Mouse (Mus musculus) mouse embryonic stem cell (cell line): ENCODE data around the gene 2010111I01Rik.

Source experiments
- in situ Hi-C, 2 experiments: fragments of 300-500 bp; cut with MboI; formaldehyde crosslinking; loops; 1 replicate in 1 of 2; 3 replicates in 1 of 2; pipeline ENCODE4 v1.14.3; 2019 to 2020; ENCODE audit warnings: low sequenced_read_pairs in 2 of 2, low pct_unique_long_range_greater_than_20kb in 1 of 2, mixed read lengths in 1 of 2; ENCODE audit not compliant: unreplicated experiment in 1 of 2

The 2010111I01Rik gene

DNA sequence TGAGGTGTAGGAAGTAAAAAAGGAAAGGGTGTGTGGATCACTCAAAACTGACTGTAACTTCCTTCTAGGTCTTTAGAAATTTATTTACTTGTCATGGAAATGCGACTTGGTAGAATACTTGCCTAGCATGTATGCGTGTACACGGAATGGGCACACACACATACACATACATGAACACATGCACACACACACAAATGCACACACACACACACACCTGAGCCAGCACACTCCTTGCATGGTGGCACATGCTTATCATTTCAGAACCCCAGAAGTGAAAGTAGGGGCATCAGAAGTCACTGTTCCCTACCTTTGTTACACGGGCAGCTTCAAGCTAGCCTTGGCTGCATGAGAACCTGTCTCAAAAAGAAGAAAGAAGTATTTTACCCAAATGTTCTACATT, 311.7 kb downstream of the 2010111I01Rik start:
- in situ Hi-C loops: no loop called here

DNA sequence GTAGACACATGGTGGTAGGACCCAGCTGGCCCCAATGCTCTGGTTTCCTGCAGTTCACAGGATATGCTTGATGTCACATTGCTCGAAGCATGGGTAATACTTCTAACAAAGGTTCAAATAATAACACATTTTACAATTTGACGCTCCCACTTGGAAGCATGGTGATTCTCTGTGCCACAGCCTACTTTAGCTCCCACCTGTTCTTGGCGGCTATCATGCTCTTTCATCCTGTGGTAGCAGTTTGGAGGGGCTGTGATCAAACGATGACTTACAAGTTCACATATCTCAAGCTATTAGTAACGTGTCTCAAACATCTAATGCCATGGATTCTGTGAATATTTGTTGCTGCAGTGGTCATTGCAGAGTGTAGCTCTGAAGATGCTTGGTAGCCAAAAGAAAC, 312.6 kb downstream of the 2010111I01Rik start:
- in situ Hi-C loops: no loop called here

DNA sequence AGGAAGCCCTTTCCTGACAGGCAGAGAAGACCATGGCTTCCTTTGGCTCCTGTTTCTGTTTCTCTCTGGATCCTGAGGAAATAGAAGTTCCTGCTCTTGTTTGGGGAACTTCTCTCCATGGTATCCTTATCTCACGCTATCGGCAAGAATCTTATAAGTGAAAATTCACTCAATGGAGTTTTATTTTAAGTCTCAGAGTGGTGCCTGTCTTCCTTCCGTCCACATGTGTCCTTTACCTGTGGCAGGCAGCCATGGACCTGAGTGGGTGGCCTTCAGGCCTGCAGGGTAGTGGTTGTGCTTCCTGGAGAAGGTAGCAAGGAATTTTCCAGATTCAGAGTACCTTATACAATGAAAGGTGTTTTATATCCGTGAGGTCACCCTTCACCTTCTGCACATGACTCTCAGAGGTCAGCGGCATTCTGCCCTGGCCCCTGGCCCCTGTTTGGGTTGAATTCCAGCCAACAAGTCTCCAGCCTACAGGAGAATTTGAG, 313.5 kb downstream of the 2010111I01Rik start:
- in situ Hi-C loops: no loop called here

DNA sequence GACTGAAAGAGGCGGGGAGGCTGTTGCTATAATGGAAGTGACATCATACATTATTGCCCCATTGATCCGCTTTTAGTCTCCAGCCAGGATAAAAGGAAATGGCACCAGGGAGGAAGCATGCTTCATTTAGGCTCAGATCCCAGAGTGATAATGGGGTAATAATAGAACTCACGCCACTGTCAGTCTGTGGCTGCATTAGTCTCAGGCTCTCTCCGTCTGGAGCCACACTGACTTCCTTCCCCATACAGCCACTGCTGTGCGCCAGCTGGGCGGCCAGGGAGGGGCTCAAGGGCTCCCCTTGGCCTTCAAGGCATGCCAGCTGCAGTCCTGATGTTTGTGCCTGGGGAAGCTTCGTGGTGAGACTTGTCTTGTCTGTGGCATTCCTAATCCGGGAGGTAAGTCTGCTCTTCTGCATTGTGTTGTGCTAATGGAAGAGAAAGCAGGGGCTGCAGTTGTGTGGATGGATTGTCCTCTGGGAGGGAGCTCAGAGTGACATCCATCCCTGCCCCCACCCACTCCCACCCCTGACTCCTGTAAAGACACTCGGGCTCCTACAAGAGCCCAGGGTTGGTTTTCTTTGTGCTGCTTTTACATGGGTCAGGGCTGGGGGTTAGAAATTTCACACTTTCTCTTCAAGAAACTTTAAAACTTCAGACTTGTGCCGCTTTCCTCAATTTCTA, 314.2 kb downstream of the 2010111I01Rik start:
- in situ Hi-C loops: no loop called here

DNA sequence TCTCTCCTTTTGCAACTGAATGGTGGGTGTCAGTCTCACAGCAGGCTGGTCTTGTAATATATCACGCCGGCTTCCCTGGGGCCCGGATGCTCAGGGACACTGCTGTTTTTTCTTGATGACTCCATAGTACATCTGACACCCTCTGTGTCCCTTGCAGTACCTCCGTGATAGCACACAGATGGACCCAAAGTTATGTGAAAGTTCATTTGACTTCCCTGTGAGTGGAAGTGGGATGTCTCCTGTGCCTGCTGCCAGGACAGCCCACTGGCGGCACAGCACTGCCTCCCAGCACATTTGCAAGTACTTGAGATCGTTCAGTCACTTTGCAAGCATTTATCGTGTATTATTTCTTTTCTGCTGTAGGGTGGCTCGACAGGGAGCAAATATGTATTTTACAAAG, 315.1 kb downstream of the 2010111I01Rik start:
- in situ Hi-C loops: no loop called here

DNA sequence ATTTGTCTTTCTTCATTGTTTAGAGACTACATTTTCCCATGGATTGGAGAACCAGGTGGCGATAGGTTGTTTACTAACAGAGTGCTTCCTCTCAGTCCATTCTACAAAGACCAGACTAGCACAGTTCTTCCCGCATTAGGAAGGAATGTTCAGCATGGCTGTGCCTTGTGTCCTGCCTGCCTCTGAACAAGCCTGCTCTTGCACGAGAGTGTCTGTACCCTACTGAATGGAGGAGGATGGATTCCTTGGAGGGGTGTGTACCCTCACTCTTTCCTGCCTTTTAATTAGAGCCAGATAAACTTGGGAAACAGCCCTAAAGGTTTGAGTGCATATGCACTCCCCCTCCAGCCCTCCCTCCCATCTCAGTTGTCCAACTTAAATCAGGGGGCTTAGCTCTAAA, 315.7 kb downstream of the 2010111I01Rik start:
- in situ Hi-C loops: no loop called here

DNA sequence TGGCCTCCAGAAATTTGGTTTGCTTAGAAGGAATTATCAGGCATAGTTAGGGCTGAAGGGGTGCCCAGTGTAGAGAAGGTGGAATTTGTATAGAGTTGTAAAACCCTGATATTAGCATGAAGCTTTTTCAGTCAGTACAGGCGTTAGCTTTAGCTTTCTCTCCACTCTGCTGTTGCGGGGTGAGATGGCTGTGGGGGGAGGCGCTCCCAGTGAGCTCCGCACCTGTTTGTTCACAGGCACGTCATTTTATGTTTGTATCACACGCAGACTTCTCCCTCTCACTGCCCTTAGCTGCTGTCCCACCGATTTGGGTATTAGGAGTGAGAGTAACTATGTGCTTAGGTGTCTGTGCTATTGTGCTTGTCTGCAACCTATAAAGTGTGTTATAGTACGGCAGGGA, 316.5 kb downstream of the 2010111I01Rik start:
- in situ Hi-C loops: no loop called here

DNA sequence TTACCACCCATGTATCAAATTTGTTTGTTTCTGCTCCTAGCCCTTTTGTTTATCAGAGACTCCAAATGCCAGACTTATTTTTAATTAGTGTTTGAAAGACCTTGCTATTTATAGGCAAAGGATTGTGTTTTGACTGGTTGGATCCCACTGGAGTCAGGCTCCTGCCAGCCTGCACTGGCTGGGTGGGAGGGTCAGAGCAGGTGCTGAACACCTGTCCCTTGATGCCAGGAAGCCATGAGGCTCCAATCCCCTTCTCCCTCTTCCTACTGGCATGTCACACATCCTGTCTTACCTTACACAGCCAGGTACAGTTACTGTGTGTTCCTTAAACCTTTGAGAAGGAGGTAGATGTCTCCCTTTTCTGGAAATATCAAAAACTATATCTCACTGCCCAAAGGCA, 318.5 kb downstream of the 2010111I01Rik start:
- in situ Hi-C loops: no loop called here

DNA sequence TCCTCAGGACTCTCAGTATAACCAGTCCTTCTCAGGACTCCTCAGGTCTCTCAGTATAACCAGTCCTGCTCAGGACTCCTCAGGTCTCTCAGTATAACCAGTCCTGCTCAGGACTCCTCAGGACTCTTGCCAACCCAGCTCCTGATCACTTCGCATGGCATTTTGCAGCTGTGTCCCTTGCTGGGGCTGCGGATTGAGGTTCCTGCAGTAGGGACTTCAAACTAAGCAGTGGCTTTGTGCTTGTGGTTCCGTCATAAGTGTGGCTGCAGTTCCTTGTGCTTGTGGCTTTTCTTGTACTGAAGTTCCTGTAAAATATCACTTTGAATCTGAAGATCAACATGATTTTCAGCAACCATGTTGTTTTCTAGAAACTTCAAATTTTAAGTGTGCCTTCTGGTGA, 320.1 kb downstream of the 2010111I01Rik start:
- in situ Hi-C loops: no loop called here

DNA sequence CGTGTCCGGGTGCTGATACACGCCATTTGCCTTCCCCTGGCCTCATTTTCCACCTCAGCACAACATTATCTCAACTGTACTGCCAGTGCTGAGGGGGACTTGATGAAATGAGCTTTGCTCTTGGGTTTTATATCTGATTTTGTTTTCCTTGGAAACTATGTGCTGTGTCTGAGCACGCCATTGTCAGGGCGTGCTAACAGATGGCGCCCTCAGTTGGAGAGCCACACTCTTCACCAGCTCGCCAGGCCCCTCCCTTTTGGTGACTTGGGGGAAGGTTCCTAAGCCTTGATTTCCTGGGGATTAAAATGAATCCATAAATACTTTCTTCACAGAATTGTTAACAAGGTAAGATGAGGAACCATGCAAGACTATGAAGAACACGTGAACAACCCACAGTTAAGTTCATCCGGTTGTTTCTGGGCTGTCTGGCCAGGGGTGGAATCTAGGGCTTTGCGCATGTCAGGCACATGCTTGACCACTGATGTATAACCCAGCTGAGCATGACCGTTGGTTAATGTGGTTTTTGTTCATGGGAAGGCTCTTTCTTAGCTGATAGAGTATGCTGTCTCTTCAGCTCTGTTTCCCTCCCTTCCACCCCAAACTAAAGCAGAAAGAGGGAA, 321.9 kb downstream of the 2010111I01Rik start:
- in situ Hi-C loops: no loop called here

DNA sequence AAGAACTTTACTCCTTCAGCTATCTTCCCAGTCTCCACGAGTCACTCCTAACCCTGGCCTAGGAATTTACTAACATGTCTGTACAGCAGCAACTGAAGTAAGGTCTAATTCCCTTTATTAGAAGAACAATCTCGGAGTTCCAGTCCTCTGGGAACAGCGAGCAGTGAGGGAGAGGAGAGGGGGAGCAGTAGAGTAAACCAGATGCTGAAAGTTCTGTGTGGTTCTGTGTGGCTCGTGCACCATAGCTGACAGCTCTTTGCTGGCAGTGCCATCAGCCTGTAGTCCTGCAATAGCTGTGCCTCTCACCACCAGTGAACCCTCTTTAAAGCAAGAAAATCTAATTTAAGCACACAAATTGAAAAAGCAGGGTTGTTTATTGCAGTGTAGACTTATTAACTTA, 324.5 kb downstream of the 2010111I01Rik start:
- in situ Hi-C loops: no loop called here

DNA sequence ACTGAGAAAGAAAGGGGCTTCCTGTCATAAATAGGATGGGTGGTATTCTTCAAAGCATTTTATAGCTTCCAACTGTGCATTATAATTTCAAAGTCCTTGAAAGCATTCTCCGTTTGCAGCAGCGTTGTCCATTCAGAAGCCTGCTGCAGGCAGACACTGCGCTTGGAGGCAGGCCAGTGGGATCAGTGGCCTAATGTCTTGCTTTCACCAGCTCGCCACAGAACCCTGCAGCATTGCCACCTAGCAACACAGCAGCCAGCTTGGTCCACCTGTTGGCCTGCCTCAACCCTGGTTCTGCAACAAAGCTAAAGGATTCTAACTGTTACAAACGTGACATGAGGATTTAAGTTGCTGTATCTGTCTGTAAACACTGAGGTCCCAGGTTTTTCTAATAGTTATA, 325.0 kb downstream of the 2010111I01Rik start:
- in situ Hi-C loops: no loop called here

DNA sequence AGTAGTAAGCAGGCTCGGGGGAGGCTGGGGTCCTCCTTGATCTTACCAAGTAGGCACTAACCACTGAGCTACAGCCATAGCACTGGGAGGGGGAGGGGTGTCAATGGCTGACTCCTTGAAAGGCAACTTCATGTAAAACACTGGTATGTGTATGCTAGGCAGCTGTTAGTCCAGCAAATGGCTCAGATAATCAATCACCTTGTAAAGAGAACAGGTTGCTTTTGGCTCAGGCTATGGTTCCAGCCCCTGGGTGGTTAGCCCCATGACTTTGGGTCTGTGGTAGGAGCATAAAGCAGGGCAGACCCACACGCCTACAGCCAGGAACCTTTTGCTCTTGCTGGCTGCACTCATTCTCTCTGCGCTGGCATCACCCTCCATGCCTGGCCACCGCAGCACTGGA, 325.4 kb downstream of the 2010111I01Rik start:
- in situ Hi-C loops: no loop called here

DNA sequence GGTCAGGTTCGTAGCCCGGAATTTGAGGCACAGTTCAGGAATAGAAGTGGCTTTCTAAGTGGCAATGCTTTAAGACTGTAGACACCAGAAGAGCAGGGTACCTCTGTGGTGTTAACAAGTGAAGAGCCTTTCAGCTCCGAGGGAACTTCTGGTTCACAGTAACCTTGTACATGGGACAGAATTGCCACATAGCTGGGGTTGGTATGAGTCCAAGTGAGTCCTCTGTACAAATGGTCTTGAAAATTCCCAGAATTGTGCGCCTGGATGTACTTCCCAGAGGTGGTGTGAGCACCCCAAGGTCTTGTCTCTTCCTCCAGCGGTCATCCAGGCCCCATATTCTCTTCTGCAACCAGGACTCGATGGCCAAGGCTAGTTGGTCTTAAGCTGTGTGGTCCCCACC, 326.3 kb downstream of the 2010111I01Rik start:
- in situ Hi-C loops: no loop called here

DNA sequence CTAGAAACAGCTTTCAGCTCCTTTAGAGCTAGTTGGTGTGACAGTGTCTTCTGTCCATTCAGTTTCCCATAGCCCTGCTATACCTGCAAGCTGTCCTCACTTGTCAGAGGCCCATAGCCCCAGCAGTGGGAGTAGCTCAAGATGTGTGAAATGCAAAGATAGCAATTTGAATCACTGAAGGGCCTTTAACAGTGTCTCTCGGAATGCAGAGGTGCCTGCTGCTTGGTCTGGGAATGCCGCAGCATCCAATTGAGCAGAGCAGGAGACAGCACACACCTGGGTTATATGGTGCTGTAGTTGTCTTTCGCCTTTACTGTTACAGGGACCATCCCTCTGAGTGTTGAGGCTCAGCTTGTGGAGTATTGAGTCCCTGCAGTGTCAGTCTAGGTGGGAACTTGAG, 329.0 kb downstream of the 2010111I01Rik start:
- in situ Hi-C loops: no loop called here

DNA sequence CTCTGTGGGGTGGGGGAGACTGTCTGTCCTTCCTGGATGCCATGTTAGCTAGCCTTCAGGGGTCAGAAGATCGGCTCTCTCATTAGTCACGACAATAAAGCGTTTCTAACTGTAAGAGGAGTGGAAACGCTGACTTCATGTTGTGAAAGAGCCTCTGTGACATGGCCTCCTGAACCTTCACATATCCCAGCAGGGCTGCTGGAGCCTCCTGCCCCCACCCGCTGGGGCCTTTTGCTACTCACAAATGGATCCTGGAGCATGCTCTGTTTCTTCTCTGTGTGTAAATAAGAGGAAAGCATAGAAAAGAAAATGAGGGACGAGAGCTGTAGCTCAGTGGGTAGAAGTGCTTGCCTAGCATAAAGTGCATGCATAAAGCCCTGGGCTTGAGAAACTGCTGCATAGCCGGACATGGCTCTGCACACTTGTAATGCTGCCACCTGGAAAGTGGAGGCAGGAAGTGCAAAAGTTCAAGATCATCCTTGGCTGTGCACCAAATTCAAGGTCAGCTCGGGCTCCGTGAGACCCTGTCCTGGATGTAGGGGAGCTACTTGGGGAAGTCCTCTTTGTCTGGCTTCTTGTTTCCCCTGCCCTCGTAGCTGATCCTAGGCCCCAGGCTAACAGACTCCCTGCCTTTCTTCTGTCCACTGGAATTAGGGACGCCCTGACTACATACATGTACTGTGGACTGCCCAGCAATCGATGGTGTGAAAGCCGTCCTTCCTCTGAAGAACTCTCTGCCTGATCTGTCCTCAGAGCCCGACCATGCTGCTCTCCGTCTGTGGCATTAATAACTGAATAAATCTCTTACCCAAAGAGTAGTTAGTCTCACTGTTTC, 329.9 kb downstream of the 2010111I01Rik start:
- in situ Hi-C loops: no loop called here

DNA sequence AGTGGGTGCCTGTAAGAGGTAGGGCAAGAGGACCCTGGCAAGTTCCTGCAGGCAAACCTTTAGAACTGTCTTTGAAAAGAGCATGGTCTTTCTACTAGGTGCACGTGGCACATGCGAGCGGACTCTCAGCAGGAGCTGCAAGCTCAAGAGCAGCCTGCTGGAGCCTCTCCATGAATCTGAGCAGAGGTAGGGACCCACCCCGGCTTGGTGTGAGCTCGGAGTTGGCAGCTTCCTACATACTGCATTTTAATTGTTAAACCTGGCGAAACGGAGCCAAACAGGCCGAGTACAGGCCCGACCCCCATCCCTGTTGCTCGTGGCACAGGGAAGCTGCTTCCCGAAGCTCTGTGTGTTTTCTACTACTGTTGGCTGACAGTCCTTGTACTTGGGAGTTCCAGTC, 331.6 kb downstream of the 2010111I01Rik start:
- in situ Hi-C loops: no loop called here

DNA sequence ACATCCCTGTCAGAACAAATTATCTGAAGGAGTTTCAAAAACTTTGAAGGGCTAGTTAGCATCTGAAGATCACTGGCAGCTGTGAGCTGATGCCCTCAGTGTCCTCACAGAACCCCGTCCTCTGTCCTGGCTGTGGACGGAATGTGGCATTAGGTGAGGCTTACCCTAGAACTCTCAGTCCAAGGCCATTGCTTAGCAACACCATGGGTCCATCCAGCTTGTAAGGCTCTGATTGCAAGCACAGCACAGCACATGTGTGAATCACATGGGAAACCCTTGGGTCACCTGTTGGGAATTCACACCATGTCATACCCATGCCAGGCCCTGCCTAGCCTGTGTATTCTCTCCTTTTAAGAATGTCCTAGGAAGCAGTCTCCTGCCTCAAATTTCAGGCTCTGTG, 332.3 kb downstream of the 2010111I01Rik start:
- in situ Hi-C loops: no loop called here

DNA sequence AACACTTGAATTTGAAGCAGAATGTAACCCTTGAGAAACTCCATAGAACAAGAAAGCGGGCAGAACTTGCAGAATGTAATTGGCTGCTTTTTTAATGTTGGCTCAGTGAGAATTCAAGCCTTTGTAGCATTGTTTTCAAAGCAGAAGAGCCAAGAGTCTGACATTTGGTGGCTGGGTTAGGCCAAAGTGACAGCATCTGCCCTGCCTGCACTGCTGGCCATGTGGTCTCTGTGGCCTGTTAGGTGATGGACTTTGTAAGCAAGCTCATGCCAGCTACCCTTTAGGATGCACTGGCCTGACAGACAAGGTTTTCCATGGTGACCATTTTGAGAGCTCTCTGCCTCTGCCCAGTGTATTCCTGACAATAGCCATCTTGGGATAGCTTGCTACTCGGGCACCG, 333.2 kb downstream of the 2010111I01Rik start:
- in situ Hi-C loops: no loop called here
